Mouse (Mus musculus) hindbrain, embryonic 14.5 days (tissue): Measurements from ENCODE around the gene Npr2. TPM values are rescaled to one million over a fixed set of nuclear protein-coding genes. Genes with fewer than 3 reads are reported as not detected.

Experiments used
- ATAC-seq: fragments of 200-750 bp; cut with Nextera tagmentation; 2 replicates; pipeline ENCODE4 v1.8.0; 2017; ENCODE audit warnings: moderate number of reproducible peaks, mild to moderate bottlenecking, moderate TSS enrichment, moderate library complexity; ENCODE audit not compliant: low FRiP score
- DNase-seq: peaks from one replicate; pipeline ENCODE4 v3.0.0-alpha.2; 2015; ENCODE audit warnings: low spot score
- H3K27ac ChIP-seq: fragments of 300-500 bp; sonication (generic); 2 replicates; pipeline ENCODE4 v1.5.1; 2014; ENCODE audit warnings: mild to moderate bottlenecking, moderate library complexity
- H3K27me3 ChIP-seq: fragments of 300-500 bp; sonication (generic); 2 replicates; pipeline ENCODE4 v1.6.1; 2014; ENCODE audit warnings: mild to moderate bottlenecking, low read length, mixed read lengths; ENCODE audit not compliant: control insufficient read depth, insufficient read depth
- H3K36me3 ChIP-seq: fragments of 300-500 bp; sonication (generic); replicated peaks from 2 replicates; pipeline ENCODE4 v1.6.1; 2014; ENCODE audit not compliant: control insufficient read depth, insufficient read depth
- H3K4me1 ChIP-seq: fragments of 300-500 bp; sonication (generic); replicated peaks from 2 replicates; pipeline ENCODE4 v1.6.1; 2014; ENCODE audit warnings: antibody characterized with exemption, low read length, mixed read lengths; ENCODE audit not compliant: control insufficient read depth, insufficient read depth
- H3K4me2 ChIP-seq: fragments of 300-500 bp; sonication (generic); replicated peaks from 2 replicates; pipeline ENCODE4 v1.6.1; 2014; ENCODE audit warnings: mild to moderate bottlenecking, moderate library complexity
- H3K4me3 ChIP-seq: fragments of 300-500 bp; sonication (generic); replicated peaks from 2 replicates; pipeline ENCODE4 v1.5.1; 2014; ENCODE audit warnings: mild to moderate bottlenecking, low read length
- H3K9ac ChIP-seq: fragments of 300-500 bp; sonication (generic); 2 replicates; pipeline ENCODE4 v1.6.1; 2014
- H3K9me3 ChIP-seq: fragments of 300-500 bp; sonication (generic); 2 replicates; pipeline ENCODE4 v1.6.1; 2016; ENCODE audit warnings: low read length; ENCODE audit not compliant: control insufficient read depth
- WGBS: fragments of 180-500 bp; shearing (Covaris S2); extraction: QIAGEN DNeasy Blood & Tissue Kit; methylation state at CpG from one replicate; pipeline ENCODE4 v1.1.7; 2014; 5-methylcytosine and 5-hydroxymethylcytosine counted together
- polyA plus RNA-seq: library from polyadenylated mRNA; unstranded; fragments of >200 nt; fragmentation: Nextera tagmentation; extraction: Ambion mirVana; gene quantifications from 2 replicates; pipeline ENCODE4 v1.2.1, GENCODE M21; 2014

The Npr2 gene
- polyA plus RNA-seq, 1 experiment from 2014 or later, result 13.3 TPM

DNA sequence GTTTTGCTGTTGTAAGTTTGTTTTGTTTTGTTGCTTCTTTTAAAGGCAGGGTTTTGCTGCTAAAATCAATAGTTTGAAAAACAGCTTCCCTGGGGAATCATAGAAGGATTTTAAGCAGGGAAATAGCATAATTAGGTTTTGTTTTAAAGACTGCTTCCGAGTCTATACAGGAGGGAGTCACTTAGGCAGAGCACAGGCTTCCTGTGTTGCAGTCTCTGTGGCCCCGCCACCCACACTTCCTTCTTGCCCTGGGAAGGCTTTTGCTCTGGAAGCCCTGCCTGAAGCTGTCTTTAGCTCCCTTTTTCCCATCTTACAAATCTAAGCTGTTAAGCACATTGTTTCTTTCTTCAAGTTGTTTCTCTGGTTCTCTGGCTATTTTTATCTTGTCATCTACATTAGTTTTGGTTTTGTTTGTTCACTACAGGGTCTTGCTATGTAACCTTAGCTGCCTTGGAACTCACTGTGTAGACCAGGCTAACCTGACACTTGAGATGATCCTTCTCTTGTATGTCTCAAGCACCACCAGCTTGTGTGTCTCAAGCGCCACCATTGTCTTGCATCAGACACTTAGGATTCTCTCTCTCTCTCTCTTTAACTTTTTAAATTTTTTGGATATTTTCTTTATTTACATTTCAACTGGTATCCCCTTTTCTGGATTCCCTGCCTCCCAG, 18.5 kb upstream of the Npr2 start:
- Histone ChIP-seq H3K27ac (no peak overlapping the region), H3K4me1 (no peaks in the 10 kb centered on the region), H3K36me3 (no peaks in the 10 kb centered on the region), H3K4me3 (no peak overlapping the region), H3K9ac (no peak overlapping the region), H3K4me2 (no peak overlapping the region), H3K27me3 (no peaks in the 10 kb centered on the region), H3K9me3 (no peaks in the 10 kb centered on the region)
- no peak for ATAC-seq
- WGBS, result 62% methylated on average over 3 of the region's 3 CpGs
- DNase-seq, result peak; percentile 20

DNA sequence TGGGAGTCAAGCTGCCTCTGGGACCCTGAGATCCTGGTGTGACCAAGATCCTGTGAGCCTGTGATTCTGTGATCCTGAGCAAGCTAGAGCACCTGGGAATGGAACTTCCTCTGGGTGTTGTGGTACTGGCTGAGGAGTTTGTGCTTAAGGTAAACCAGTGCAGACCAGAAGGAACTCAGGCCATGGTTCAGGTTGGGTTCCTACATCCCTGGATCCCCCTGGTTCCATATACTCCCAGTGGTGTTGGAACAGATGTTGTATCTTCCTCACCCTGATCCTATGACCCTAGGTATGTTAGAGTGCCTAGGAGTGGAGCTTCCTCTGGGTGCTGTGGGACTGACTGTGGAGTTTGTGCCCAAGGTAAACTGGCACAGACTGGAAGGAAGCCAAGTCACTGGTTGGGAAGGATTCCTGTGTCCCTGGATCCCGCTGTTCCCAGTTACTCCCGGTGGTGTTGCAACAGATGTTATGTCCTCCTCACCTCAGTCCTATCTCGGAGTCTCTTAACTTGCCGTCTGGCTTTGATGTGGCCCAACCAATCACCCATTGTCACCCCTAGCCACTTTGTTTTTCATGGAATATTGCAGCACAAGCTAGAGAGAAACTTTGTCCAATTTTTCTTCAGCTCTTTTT, 11.5 kb upstream of the Npr2 start:
- Histone ChIP-seq H3K4me1 (no peaks in the 10 kb centered on the region), H3K4me2 (no peak overlapping the region), H3K27ac (no peak overlapping the region), H3K36me3 (no peaks in the 10 kb centered on the region), H3K9ac (no peak overlapping the region), H3K27me3 (no peaks in the 10 kb centered on the region), H3K9me3 (peaks cover 10% of the 10 kb centered on the region; the same call in 1 of the 2 replicates), H3K4me3 (no peak overlapping the region)
- no peak for DNase-seq
- no peak for ATAC-seq
- WGBS, result 83% methylated on average over 4 of the region's 4 CpGs

- Histone ChIP-seq H3K4me2 (peak overlapping the region; percentile 17), H3K4me3 (no peak overlapping the region), H3K27me3 (no peaks in the 10 kb centered on the region), H3K36me3 (no peaks in the 10 kb centered on the region), H3K9ac (no peak overlapping the region), H3K9me3 (peaks cover 14% of the 10 kb centered on the region; the same call in 1 of the 2 replicates), H3K4me1 (peaks cover 40% of the 10 kb centered on the region), H3K27ac (no peak overlapping the region)
- ATAC-seq (no peak), DNase-seq (peak; percentile 51)
- 43% methylated on average over 20 of the region's 20 CpGs for WGBS
Measured at GRCm38 (mm10) chr4:43629106-43629817, 2.5 kb upstream of the Npr2 start.

- no peak overlapping the region for H3K4me3 ChIP-seq
- no peaks in the 10 kb centered on the region for H3K27me3 ChIP-seq
- H3K36me3 ChIP-seq, result no peaks in the 10 kb centered on the region
- peak overlapping the region; percentile 97 for H3K4me2 ChIP-seq
- DNase-seq (peak; percentile 93), ATAC-seq (peak; percentile 67)
- peak overlapping the region; percentile 90 for H3K27ac ChIP-seq
- peaks cover 6% of the 10 kb centered on the region; the same call in 1 of the 2 replicates for H3K9me3 ChIP-seq
- peak overlapping the region; percentile 94; the same call in 1 of the 2 replicates for H3K9ac ChIP-seq
- WGBS, result 1% methylated on average over 5 of the region's 5 CpGs
- H3K4me1 ChIP-seq, result peaks cover 40% of the 10 kb centered on the region
Measured at GRCm38 (mm10) chr4:43630030-43630581, 1.6 kb upstream of the Npr2 start.

GRCm38 (mm10) chr4:43630671-43631045, 1.1 kb upstream of the Npr2 start:
- peaks cover 40% of the 10 kb centered on the region for H3K4me1 ChIP-seq
- no peaks in the 10 kb centered on the region for H3K27me3 ChIP-seq
- H3K9ac ChIP-seq, result peak overlapping the region; percentile 94
- peak overlapping the region; percentile 97 for H3K4me2 ChIP-seq
- peak; percentile 41 for DNase-seq
- H3K36me3 ChIP-seq, result no peaks in the 10 kb centered on the region
- peak overlapping the region; percentile 90 for H3K27ac ChIP-seq
- peak; percentile 24; the same call in 1 of the 2 replicates for ATAC-seq
- H3K4me3 ChIP-seq, result peak overlapping the region; percentile 69
- 0 out of 2 replicates have a peak, but pooled peaks cover under 1% of the 10 kb centered on the region for H3K9me3 ChIP-seq
- WGBS, result 17% methylated on average over 5 of the region's 5 CpGs

GRCm38 (mm10) chr4:43631956-43632920, 503 bp downstream of the Npr2 start:
- H3K4me1 ChIP-seq, result peaks cover 40% of the 10 kb centered on the region
- H3K4me3 ChIP-seq, result peak overlapping the region; percentile 69
- ATAC-seq (peak; percentile 18; the same call in 1 of the 2 replicates), DNase-seq (no peak)
- no peaks in the 10 kb centered on the region for H3K9me3 ChIP-seq
- peak overlapping the region; percentile 94 for H3K9ac ChIP-seq
- H3K27ac ChIP-seq, result peak overlapping the region; percentile 90
- no peaks in the 10 kb centered on the region for H3K36me3 ChIP-seq
- H3K27me3 ChIP-seq, result no peaks in the 10 kb centered on the region
- peak overlapping the region; percentile 97 for H3K4me2 ChIP-seq
- 42% methylated on average over 42 of the region's 42 CpGs for WGBS

DNA sequence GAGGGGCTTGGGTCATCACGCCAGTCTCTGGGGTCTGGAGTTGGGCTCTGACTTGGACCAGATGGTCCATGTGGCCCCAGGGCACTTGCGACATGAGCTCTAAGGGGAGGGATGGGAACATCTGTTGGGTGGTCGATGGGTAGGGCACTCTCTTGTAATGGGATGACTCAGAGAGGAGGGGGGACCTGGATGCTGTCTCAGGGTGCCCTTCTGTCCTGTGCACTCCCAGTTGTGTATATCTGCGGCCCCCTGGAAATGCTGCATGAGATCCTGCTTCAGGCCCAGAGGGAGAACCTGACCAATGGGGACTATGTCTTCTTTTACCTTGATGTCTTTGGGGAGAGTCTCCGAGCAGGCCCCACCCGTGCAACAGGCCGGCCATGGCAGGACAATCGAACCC, 1.6 kb downstream of the Npr2 start:
- no peak for DNase-seq
- H3K4me3 ChIP-seq, result no peak overlapping the region
- no peak overlapping the region for H3K27ac ChIP-seq
- 78% methylated on average over 8 of the region's 8 CpGs for WGBS
- peak overlapping the region; percentile 97 for H3K4me2 ChIP-seq
- H3K9ac ChIP-seq, result 0 out of 2 replicates have a peak overlapping the region, but pooled peaks have one; percentile 94
- no peaks in the 10 kb centered on the region for H3K27me3 ChIP-seq
- no peaks in the 10 kb centered on the region for H3K9me3 ChIP-seq
- no peak for ATAC-seq
- no peaks in the 10 kb centered on the region for H3K36me3 ChIP-seq
- peaks cover 40% of the 10 kb centered on the region for H3K4me1 ChIP-seq

GRCm38 (mm10) chr4:43633736-43634135, 2.0 kb downstream of the Npr2 start:
- Histone ChIP-seq H3K9me3 (no peaks in the 10 kb centered on the region), H3K4me2 (0 out of 2 replicates have a peak overlapping the region, but pooled peaks have one; percentile 97), H3K27ac (no peak overlapping the region), H3K9ac (no peak overlapping the region), H3K36me3 (no peaks in the 10 kb centered on the region), H3K4me3 (no peak overlapping the region), H3K4me1 (peaks cover 40% of the 10 kb centered on the region), H3K27me3 (no peaks in the 10 kb centered on the region)
- WGBS, result 97% methylated on average over 2 of the region's 2 CpGs
- ATAC-seq (no peak), DNase-seq (no peak)
